In genomic region chr15:80260677-80261076, GRCm38 (mm10) we compare ENCODE assay signal across 8 mouse cellular contexts. TPM values are rescaled to one million over a fixed set of nuclear protein-coding genes. Genes with fewer than 3 reads are reported as not detected.
DNase-seq lines count a peak whose midpoint lies in the region.

No protein-coding gene starts in this region.

- intact Hi-C loops in gastrocnemius, postnatal 36 days (cut with DNase I) = loop anchor here (2.0 to 10.0 kb wide), 2 partner anchors 34 to 614 kb away; no protein-coding TSS in a partner anchor

- DNase-seq in A20 (ENCODE audit: low read depth, low spot score) = peak; percentile 76
- DNase-seq in T-cell, adult 2 months (ENCODE audit: low spot score) = peak; percentile 67
- DNase-seq in cerebellum, postnatal 25 days = peak; percentile 93 to 95
- DNase-seq in gastrocnemius, postnatal 36 days = peak; percentile 79 to 84
- DNase-seq in kidney, postnatal 4 days = peak; percentile 93 to 94
- peak; percentile 71 to 79 for DNase-seq in lung, adult 18-20 months
- peak; percentile 93 for DNase-seq in retina, embryonic 14.5 days (ENCODE audit: low spot score)
- peak; percentile 70 to 78 for DNase-seq in thymus, postnatal 36 days

RNA-seq across cellular contexts. Expression of gene Rps19bp1, which starts 3.4 kb away (rescaled TPM):
- total RNA-seq in gastrocnemius, postnatal 36 days (2021) = 10 to 100 TPM; 11.6 to 12.4 TPM

RNA-seq across cellular contexts. Expression of gene Atf4, which starts 5.7 kb away (rescaled TPM):
- total RNA-seq in gastrocnemius, postnatal 36 days (2021) = 100 to 1,000 TPM; 118 to 137 TPM

RNA-seq across cellular contexts. Expression of gene AC140267.1, which starts 25.0 kb away (rescaled TPM):
- 1 to 10 TPM in 1 of 2 experiments, not detected in 1; 3.8 TPM for total RNA-seq in gastrocnemius, postnatal 36 days (2021)

RNA-seq across cellular contexts. Expression of gene Cacna1i, which starts 26.4 kb away (rescaled TPM):
- total RNA-seq in gastrocnemius, postnatal 36 days (2021) = under 1 TPM; 0.05 to 0.62 TPM

RNA-seq across cellular contexts. Expression of gene Mief1, which starts 26.9 kb away (rescaled TPM):
- 10 to 100 TPM; 19.2 to 25.8 TPM for total RNA-seq in gastrocnemius, postnatal 36 days (2021)

Comparison
In these comparisons a context has a peak if more than half of its experiments do, and no peak if none do; other contexts are left out.
1. Peak in every context shown above with its lines: DNase-seq.